Mouse (Mus musculus) urinary bladder, postnatal 25 days (tissue): ENCODE measurements around the gene Tsr3.
"Not testable (repeated sequence)": the region's sequence is repeated elsewhere in the genome, so short reads cannot be mapped to it uniquely, and the experiment has no call there.

Source experiments
- DNase-seq: peaks from one replicate; pipeline ENCODE4 v3.0.0; 2022; ENCODE audit warnings: low spot score

Tsr3 gene

GRCm38 (mm10) chr17:25239695-25240636 is at the start of gene Tsr3, which contains the start of gene Gnptg:
Gene Tsr3, plus strand, starts transcription at chr17:25240170.
Gene Gnptg, minus strand, starts transcription at chr17:25240124.
- DNase-seq, result peak; percentile 78

GRCm38 (mm10) chr17:25202401-25202800 is 37.6 kb upstream of the Tsr3 start:
- no peak for DNase-seq

GRCm38 (mm10) chr17:25210006-25210405 is 30.0 kb upstream of the Tsr3 start:
- no peak for DNase-seq

- DNase-seq, result no peak
These were observed 29.1 kb upstream of the Tsr3 start for GRCm38 (mm10) chr17:25210680-25211466.

GRCm38 (mm10) chr17:25211705-25212104 is 28.3 kb upstream of the Tsr3 start:
- no peak for DNase-seq

GRCm38 (mm10) chr17:25215431-25215830 is 24.5 kb upstream of the Tsr3 start:
- DNase-seq, result no peak

GRCm38 (mm10) chr17:25218967-25219366 is 21.0 kb upstream of the Tsr3 start:
- no peak for DNase-seq

- no peak for DNase-seq
These were observed 20.3 kb upstream of the Tsr3 start for GRCm38 (mm10) chr17:25219492-25220295.

- DNase-seq, result no peak
These were observed 19.2 kb upstream of the Tsr3 start for GRCm38 (mm10) chr17:25220746-25221145.

GRCm38 (mm10) chr17:25221821-25222503 is 18.0 kb upstream of the Tsr3 start:
- peak; percentile 63 for DNase-seq

GRCm38 (mm10) chr17:25222504-25222940 is 17.4 kb upstream of the Tsr3 start:
- DNase-seq, result peak; percentile 23

GRCm38 (mm10) chr17:25222951-25223601 is 16.9 kb upstream of the Tsr3 start:
- DNase-seq, result no peak

GRCm38 (mm10) chr17:25224586-25225222 is 15.3 kb upstream of the Tsr3 start:
- DNase-seq, result no peak

GRCm38 (mm10) chr17:25225659-25226058 is 14.3 kb upstream of the Tsr3 start:
- DNase-seq, result no peak

- no peak for DNase-seq
These were observed 12.0 kb upstream of the Tsr3 start for GRCm38 (mm10) chr17:25227991-25228390.

- not testable (repeated sequence) for DNase-seq
These were observed 9.8 kb upstream of the Tsr3 start for GRCm38 (mm10) chr17:25230014-25230655.

- no peak for DNase-seq
These were observed 9.3 kb upstream of the Tsr3 start for GRCm38 (mm10) chr17:25230700-25231099.

GRCm38 (mm10) chr17:25231621-25232020 is 8.3 kb upstream of the Tsr3 start:
- DNase-seq, result not testable (repeated sequence)

- DNase-seq, result no peak
These were observed 4.3 kb upstream of the Tsr3 start for GRCm38 (mm10) chr17:25235635-25236034.
